Mouse (Mus musculus) olfactory bulb, adult 2 months (tissue): ENCODE data around the gene Ankrd9. TPM values are rescaled to one million over a fixed set of nuclear protein-coding genes. Genes with fewer than 3 reads are reported as not detected.

ENCODE experiments used
- H3K27ac ChIP-seq: fragments of 200-500 bp; 2 replicates; pipeline ENCODE4 v1.5.1; 2012; ENCODE audit warnings: low read depth, low read length; ENCODE audit not compliant: insufficient read depth
- H3K4me1 ChIP-seq: fragments of 200-500 bp; 2 replicates; pipeline ENCODE4 v1.6.1; 2012; ENCODE audit warnings: low read length; ENCODE audit not compliant: control insufficient read depth, insufficient read depth
- H3K4me3 ChIP-seq: fragments of 200-500 bp; 2 replicates; pipeline ENCODE4 v1.5.1; 2012; ENCODE audit warnings: mild to moderate bottlenecking, low read depth, low read length, moderate library complexity; ENCODE audit not compliant: insufficient read depth
- CTCF ChIP-seq: fragments of 200-500 bp; IDR thresholded peaks from 2 replicates; pipeline ENCODE4 v1.5.1; 2012; ENCODE audit warnings: low read depth, mild to moderate bottlenecking, low read length, moderate library complexity; ENCODE audit not compliant: insufficient read depth
- POLR2A ChIP-seq: fragments of 200-500 bp; IDR thresholded peaks from 2 replicates; pipeline ENCODE4 v1.6.1; 2012; ENCODE audit warnings: mild to moderate bottlenecking, low read depth, low read length, moderate library complexity; ENCODE audit not compliant: insufficient read depth
- WGBS: fragments of 180-500 bp; shearing (Covaris S2); methylation state at CpG from one replicate; pipeline ENCODE4 v1.1.7; 2018; 5-methylcytosine and 5-hydroxymethylcytosine counted together
- polyA plus RNA-seq: library from polyadenylated mRNA; stranded (reverse); fragments of >200 nt; gene quantifications from 2 replicates; pipeline ENCODE4 v1.2.4, GENCODE M21; 2012; ENCODE audit warnings: low replicate concordance; ENCODE audit not compliant: missing spikeins, insufficient read depth, insufficient read length

Gene Ankrd9
- polyA plus RNA-seq, 1 experiment = not detected

- TF ChIP-seq CTCF (no peak), POLR2A (no peak)
- WGBS = 93% methylated on average over 5 of the region's 5 CpGs
- peaks cover 15% of the 10 kb centered on the region for H3K4me1 ChIP-seq
- H3K4me3 ChIP-seq = no peak overlapping the region
- no peak overlapping the region for H3K27ac ChIP-seq
Measured at GRCm38 (mm10) chr12:110939385-110939784, 39.5 kb downstream of the Ankrd9 start.

GRCm38 (mm10) chr12:110937496-110937895, 41.3 kb downstream of the Ankrd9 start:
- TF ChIP-seq CTCF (no peak), POLR2A (no peak)
- Histone ChIP-seq H3K4me1 (peaks cover 19% of the 10 kb centered on the region), H3K27ac (no peak overlapping the region), H3K4me3 (no peak overlapping the region)
- 70% methylated on average over 5 of the region's 5 CpGs for WGBS

GRCm38 (mm10) chr12:110935983-110936620, 42.7 kb downstream of the Ankrd9 start:
- Histone ChIP-seq H3K4me1 (peaks cover 17% of the 10 kb centered on the region), H3K27ac (0 out of 2 replicates have a peak overlapping the region, but pooled peaks have one; percentile 34), H3K4me3 (no peak overlapping the region)
- TF ChIP-seq POLR2A (no peak), CTCF (peak; percentile 85)
- 39% methylated on average over 9 of the region's 9 CpGs for WGBS

- no peak for TF ChIP-seq POLR2A
- H3K4me3 ChIP-seq = no peak overlapping the region
- no peak overlapping the region for H3K27ac ChIP-seq
- 60% methylated on average over 5 of the region's 5 CpGs for WGBS
- H3K4me1 ChIP-seq = peaks cover 9% of the 10 kb centered on the region; the same call in 1 of the 2 replicates
Measured at GRCm38 (mm10) chr12:110932820-110933219, 46.0 kb downstream of the Ankrd9 start.

Other genes starting within 250 kb of the Ankrd9 start
- not detected in 2 replicates for gene Wdr20, start 241.1 kb downstream of the Ankrd9 start, polyA plus RNA-seq
- gene Mok, start 138.1 kb downstream of the Ankrd9 start, polyA plus RNA-seq = not detected in 2 replicates
- not detected in 2 replicates for gene Zfp839, start 128.8 kb downstream of the Ankrd9 start, polyA plus RNA-seq
- not detected in 2 replicates for gene Cinp, start 89.9 kb downstream of the Ankrd9 start, polyA plus RNA-seq
- gene Tecpr2, start 89.8 kb downstream of the Ankrd9 start, polyA plus RNA-seq = not detected in 2 replicates
- gene Rcor1, start 60.3 kb upstream of the Ankrd9 start, polyA plus RNA-seq = not detected in 2 replicates
- gene Traf3, start 187.3 kb upstream of the Ankrd9 start, polyA plus RNA-seq = not detected in 2 replicates
- not detected in 2 replicates for gene 4930595D18Rik, start 205.5 kb upstream of the Ankrd9 start, polyA plus RNA-seq